Mouse (Mus musculus) hindbrain, embryonic 14.5 days (tissue): ENCODE results near the gene Pnkd. TPM values are rescaled to one million over a fixed set of nuclear protein-coding genes. Genes with fewer than 3 reads are reported as not detected.
"Not testable (repeated sequence)": the region's sequence is repeated elsewhere in the genome, so short reads cannot be mapped to it uniquely, and the experiment has no call there.

Experiments used
- ATAC-seq: fragments of 200-750 bp; cut with Nextera tagmentation; 2 replicates; pipeline ENCODE4 v1.8.0; 2017; ENCODE audit warnings: moderate number of reproducible peaks, mild to moderate bottlenecking, moderate TSS enrichment, moderate library complexity; ENCODE audit not compliant: low FRiP score
- DNase-seq: peaks from one replicate; pipeline ENCODE4 v3.0.0-alpha.2; 2015; ENCODE audit warnings: low spot score
- H3K27ac ChIP-seq: fragments of 300-500 bp; sonication (generic); 2 replicates; pipeline ENCODE4 v1.5.1; 2014; ENCODE audit warnings: mild to moderate bottlenecking, moderate library complexity
- H3K27me3 ChIP-seq: fragments of 300-500 bp; sonication (generic); 2 replicates; pipeline ENCODE4 v1.6.1; 2014; ENCODE audit warnings: mild to moderate bottlenecking, low read length, mixed read lengths; ENCODE audit not compliant: control insufficient read depth, insufficient read depth
- H3K36me3 ChIP-seq: fragments of 300-500 bp; sonication (generic); replicated peaks from 2 replicates; pipeline ENCODE4 v1.6.1; 2014; ENCODE audit not compliant: control insufficient read depth, insufficient read depth
- H3K4me1 ChIP-seq: fragments of 300-500 bp; sonication (generic); replicated peaks from 2 replicates; pipeline ENCODE4 v1.6.1; 2014; ENCODE audit warnings: antibody characterized with exemption, low read length, mixed read lengths; ENCODE audit not compliant: control insufficient read depth, insufficient read depth
- H3K4me2 ChIP-seq: fragments of 300-500 bp; sonication (generic); replicated peaks from 2 replicates; pipeline ENCODE4 v1.6.1; 2014; ENCODE audit warnings: mild to moderate bottlenecking, moderate library complexity
- H3K4me3 ChIP-seq: fragments of 300-500 bp; sonication (generic); replicated peaks from 2 replicates; pipeline ENCODE4 v1.5.1; 2014; ENCODE audit warnings: mild to moderate bottlenecking, low read length
- H3K9ac ChIP-seq: fragments of 300-500 bp; sonication (generic); 2 replicates; pipeline ENCODE4 v1.6.1; 2014
- H3K9me3 ChIP-seq: fragments of 300-500 bp; sonication (generic); 2 replicates; pipeline ENCODE4 v1.6.1; 2016; ENCODE audit warnings: low read length; ENCODE audit not compliant: control insufficient read depth
- WGBS: fragments of 180-500 bp; shearing (Covaris S2); extraction: QIAGEN DNeasy Blood & Tissue Kit; methylation state at CpG from one replicate; pipeline ENCODE4 v1.1.7; 2014; 5-methylcytosine and 5-hydroxymethylcytosine counted together
- polyA plus RNA-seq: library from polyadenylated mRNA; unstranded; fragments of >200 nt; fragmentation: Nextera tagmentation; extraction: Ambion mirVana; gene quantifications from 2 replicates; pipeline ENCODE4 v1.2.1, GENCODE M21; 2014

The Pnkd gene
- polyA plus RNA-seq, 1 experiment from 2014 or later = 146 TPM

DNA sequence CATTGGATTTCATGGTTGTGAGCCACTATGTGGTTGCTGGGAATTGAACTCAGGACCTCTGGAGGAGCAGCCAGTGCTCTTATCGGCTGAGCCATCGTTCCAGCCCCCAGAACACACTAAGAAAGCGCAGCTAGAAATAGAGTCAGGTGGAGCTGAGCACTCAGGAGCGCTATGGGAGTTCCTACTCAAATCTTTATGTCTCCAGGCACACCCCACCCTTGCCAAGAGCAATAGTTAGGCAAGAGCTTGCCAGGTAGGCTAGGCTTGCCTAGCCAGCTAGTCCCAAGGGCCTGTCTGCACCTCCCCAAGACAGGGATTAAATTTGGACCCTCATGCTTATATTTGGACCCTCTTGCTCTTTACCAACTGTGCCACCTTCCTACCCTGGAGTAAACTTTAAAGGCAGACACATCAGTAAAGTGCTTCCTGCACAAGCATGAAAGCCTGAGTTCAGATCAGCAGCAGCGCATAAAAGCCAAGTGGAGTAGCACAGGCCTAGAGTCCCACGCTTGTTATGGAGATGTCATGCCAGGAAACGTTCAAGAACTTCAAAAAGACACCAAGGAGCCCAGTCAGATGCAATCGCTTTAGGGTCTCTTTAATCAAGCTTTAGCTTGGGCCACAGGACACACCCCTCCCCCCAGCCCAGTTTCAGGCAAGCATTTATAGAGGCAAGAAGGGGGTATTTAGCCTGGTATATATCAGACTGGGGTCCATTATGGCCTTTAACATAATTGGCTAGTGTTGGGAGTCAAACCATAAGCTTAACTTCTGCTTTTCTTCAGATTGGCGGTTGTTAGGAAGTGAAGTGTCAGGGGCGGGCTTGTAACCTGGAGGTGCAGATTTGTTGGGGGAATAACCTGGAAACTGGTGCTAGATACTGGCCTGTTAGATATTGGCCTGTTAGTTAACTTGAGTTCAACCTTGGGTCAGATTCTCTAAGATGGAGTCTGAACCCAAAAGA, 23.6 kb downstream of the Pnkd start:
- Histone ChIP-seq H3K9ac (no peak overlapping the region), H3K4me2 (no peak overlapping the region), H3K27me3 (peaks cover 9% of the 10 kb centered on the region), H3K4me3 (no peak overlapping the region), H3K36me3 (no peaks in the 10 kb centered on the region; the same call in 1 of the 2 replicates), H3K27ac (no peak overlapping the region), H3K9me3 (no peaks in the 10 kb centered on the region), H3K4me1 (peaks cover 11% of the 10 kb centered on the region; the same call in 1 of the 2 replicates)
- no peak for ATAC-seq
- WGBS = 77% methylated on average over 10 of the region's 10 CpGs
- DNase-seq = no peak

DNA sequence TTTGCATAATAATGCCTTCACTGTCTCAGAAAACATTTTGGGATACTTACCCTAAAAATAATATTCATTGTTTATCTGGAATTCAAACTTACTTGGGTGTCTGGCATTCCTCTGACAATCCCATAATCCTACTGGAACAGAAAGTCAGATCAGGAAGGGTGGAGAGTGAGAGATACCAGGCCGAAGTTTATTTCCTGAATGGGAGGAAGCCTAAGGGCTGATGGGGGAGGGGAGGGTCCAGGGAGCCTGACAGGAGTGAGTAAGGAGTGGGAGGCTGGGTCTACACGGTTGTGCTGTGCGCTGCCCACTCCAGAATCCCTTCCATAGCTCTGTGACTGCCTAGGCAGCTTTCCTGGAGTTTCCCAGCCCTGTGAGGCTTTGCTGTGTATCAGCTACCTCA, 25.0 kb downstream of the Pnkd start:
- no peaks in the 10 kb centered on the region; the same call in 1 of the 2 replicates for H3K36me3 ChIP-seq
- H3K27ac ChIP-seq = no peak overlapping the region
- ATAC-seq = no peak
- no peaks in the 10 kb centered on the region for H3K9me3 ChIP-seq
- WGBS = 61% methylated on average over 3 of the region's 3 CpGs
- no peak overlapping the region for H3K4me2 ChIP-seq
- H3K4me3 ChIP-seq = no peak overlapping the region
- H3K27me3 ChIP-seq = no peaks in the 10 kb centered on the region
- no peak overlapping the region for H3K9ac ChIP-seq
- no peak for DNase-seq
- no peaks in the 10 kb centered on the region for H3K4me1 ChIP-seq

DNA sequence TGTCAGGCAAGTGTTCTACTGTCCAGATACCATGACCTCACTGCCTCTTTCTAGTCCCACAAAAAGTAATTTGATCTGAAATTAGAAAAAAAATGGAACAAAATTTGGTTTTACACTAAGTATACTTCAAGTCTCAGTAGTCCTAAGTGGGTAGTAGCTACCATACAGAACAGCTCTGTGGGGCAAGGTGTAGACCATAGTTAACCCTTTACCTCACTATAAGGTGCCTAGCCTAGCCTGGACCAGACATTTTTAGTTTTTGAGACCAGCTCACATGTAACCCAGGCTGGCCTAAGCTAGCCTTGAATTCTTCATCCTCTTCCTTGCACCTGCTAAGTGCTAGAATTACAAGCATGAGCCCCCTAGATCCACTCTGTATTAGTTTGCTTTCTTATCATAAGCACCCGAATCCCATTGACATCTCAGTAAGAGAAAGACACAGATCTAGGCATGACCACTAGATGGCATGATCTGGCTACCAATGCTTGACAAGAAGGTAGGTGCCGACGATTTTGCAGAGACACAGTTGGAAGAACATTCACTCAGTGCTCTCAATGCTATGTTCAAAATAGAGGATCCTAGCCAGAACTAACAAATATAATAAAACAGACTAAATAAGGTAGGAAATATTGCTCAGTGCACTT, 28.4 kb downstream of the Pnkd start:
- Histone ChIP-seq H3K4me1 (no peaks in the 10 kb centered on the region), H3K27ac (no peak overlapping the region), H3K9me3 (no peaks in the 10 kb centered on the region), H3K4me2 (no peak overlapping the region), H3K27me3 (no peaks in the 10 kb centered on the region), H3K4me3 (no peak overlapping the region), H3K9ac (no peak overlapping the region), H3K36me3 (no peaks in the 10 kb centered on the region)
- DNase-seq = peak; percentile 87
- WGBS = 5% methylated on average over 3 of the region's 3 CpGs
- peak; percentile 51; the same call in 1 of the 2 replicates for ATAC-seq

DNA sequence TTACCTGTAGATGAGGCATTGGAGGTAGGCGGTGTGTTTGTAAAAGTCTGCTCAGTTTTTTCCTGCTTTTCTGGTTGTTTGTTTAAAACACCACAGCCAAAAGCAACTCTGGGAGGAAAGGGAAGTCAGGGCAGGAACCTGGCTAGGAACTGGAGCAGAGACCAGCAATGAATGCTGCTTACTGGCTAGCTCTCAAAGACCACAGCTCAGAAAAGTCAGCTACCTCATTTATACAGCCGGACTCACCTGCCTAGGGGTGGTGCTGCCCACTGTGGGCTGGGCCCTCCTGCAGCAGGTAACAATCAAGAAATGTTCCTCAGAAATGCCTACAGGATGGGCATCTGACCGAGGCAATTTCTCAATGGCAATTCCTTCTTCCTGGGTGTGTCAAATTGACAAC, 30.1 kb downstream of the Pnkd start:
- ATAC-seq = no peak
- Histone ChIP-seq H3K27ac (no peak overlapping the region), H3K4me1 (no peaks in the 10 kb centered on the region), H3K4me2 (no peak overlapping the region), H3K9ac (no peak overlapping the region), H3K36me3 (no peaks in the 10 kb centered on the region), H3K4me3 (no peak overlapping the region), H3K9me3 (no peaks in the 10 kb centered on the region), H3K27me3 (no peaks in the 10 kb centered on the region)
- DNase-seq = no peak
- 93% methylated on average over 3 of the region's 3 CpGs for WGBS

GRCm38 (mm10) chr1:74316114-74316827, 31.5 kb downstream of the Pnkd start:
- H3K27ac ChIP-seq = no peak overlapping the region
- H3K27me3 ChIP-seq = no peaks in the 10 kb centered on the region
- 86% methylated on average over 4 of the region's 4 CpGs for WGBS
- no peak for DNase-seq
- H3K4me2 ChIP-seq = no peak overlapping the region
- no peaks in the 10 kb centered on the region for H3K4me1 ChIP-seq
- H3K9me3 ChIP-seq = no peaks in the 10 kb centered on the region
- no peak overlapping the region for H3K9ac ChIP-seq
- no peak for ATAC-seq
- H3K36me3 ChIP-seq = no peaks in the 10 kb centered on the region
- no peak overlapping the region for H3K4me3 ChIP-seq

- no peak overlapping the region for H3K27ac ChIP-seq
- H3K36me3 ChIP-seq = no peaks in the 10 kb centered on the region
- WGBS = 92% methylated on average over 3 of the region's 3 CpGs
Measured at GRCm38 (mm10) chr1:74318711-74319110, 34.0 kb downstream of the Pnkd start.

GRCm38 (mm10) chr1:74321396-74321795, 36.7 kb downstream of the Pnkd start:
- Histone ChIP-seq H3K9me3 (no peaks in the 10 kb centered on the region), H3K36me3 (no peaks in the 10 kb centered on the region), H3K4me3 (no peak overlapping the region), H3K4me1 (no peaks in the 10 kb centered on the region), H3K4me2 (no peak overlapping the region), H3K9ac (no peak overlapping the region), H3K27me3 (no peaks in the 10 kb centered on the region), H3K27ac (no peak overlapping the region)
- no peak for DNase-seq
- 87% methylated on average over 3 of the region's 3 CpGs for WGBS
- no peak for ATAC-seq

More at GRCm38 (mm10) chr1:74318711-74319110, 34.0 kb downstream of the Pnkd start:
- Histone ChIP-seq H3K4me2 (no peak overlapping the region), H3K9me3 (no peaks in the 10 kb centered on the region), H3K4me1 (no peaks in the 10 kb centered on the region), H3K4me3 (no peak overlapping the region), H3K27me3 (no peaks in the 10 kb centered on the region), H3K9ac (no peak overlapping the region)
- ATAC-seq = no peak
- DNase-seq = no peak

DNA sequence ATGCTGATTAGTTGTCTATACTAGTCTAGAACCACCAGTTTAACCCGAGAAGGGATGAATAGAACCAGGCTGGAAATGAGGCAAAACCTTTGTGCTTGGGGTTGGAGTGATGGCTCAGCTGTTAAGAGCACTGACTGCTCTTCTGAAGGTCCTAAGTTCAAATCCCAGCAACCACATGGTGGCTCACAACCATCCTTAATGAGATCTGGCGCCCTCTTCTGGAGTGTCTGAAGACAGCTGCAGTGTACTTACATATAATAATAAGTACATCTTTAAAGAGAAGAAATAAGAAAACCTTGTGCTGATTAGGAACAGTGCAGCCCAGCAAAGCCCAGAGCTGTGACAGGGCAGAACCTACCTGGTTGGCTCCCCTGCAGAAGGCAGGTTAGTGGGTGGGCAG, 42.2 kb downstream of the Pnkd start:
- not testable (repeated sequence) for ATAC-seq, H3K4me3 ChIP-seq, H3K27me3 ChIP-seq, H3K4me2 ChIP-seq, H3K9me3 ChIP-seq, H3K36me3 ChIP-seq, H3K27ac ChIP-seq, H3K4me1 ChIP-seq, DNase-seq, H3K9ac ChIP-seq
- WGBS = 75% methylated on average over 2 of the region's 2 CpGs

- no peak overlapping the region for H3K4me2 ChIP-seq
- H3K36me3 ChIP-seq = peaks cover 7% of the 10 kb centered on the region; the same call in 1 of the 2 replicates
- WGBS = 81% methylated on average over 7 of the region's 7 CpGs
- H3K27me3 ChIP-seq = no peaks in the 10 kb centered on the region
- no peak overlapping the region for H3K27ac ChIP-seq
- no peak overlapping the region for H3K4me3 ChIP-seq
- peaks cover 8% of the 10 kb centered on the region for H3K4me1 ChIP-seq
- H3K9me3 ChIP-seq = no peaks in the 10 kb centered on the region
- ATAC-seq = no peak
- no peak overlapping the region for H3K9ac ChIP-seq
- DNase-seq = no peak
Measured at GRCm38 (mm10) chr1:74329899-74330431, 45.2 kb downstream of the Pnkd start.
